Mouse (Mus musculus) midbrain, postnatal 0 days (tissue): ENCODE data around the gene Muc16. TPM values are rescaled to one million over a fixed set of nuclear protein-coding genes. Genes with fewer than 3 reads are reported as not detected.

Experiments used
- ATAC-seq: fragments of 200-750 bp; cut with Nextera tagmentation; 2 replicates; pipeline ENCODE4 v1.8.0; 2017; ENCODE audit warnings: moderate number of reproducible peaks, mild to moderate bottlenecking, moderate TSS enrichment, moderate library complexity; ENCODE audit not compliant: low FRiP score
- DNase-seq: peaks from one replicate; pipeline ENCODE4 v3.0.0-alpha.2; 2015; ENCODE audit warnings: low spot score
- H3K27ac ChIP-seq: fragments of 300-500 bp; sonication (generic); 2 replicates; pipeline ENCODE4 v1.5.1; 2014; ENCODE audit warnings: low read depth, mild to moderate bottlenecking, low read length, mixed read lengths
- H3K27me3 ChIP-seq: fragments of 300-500 bp; sonication (generic); 2 replicates; pipeline ENCODE4 v1.6.1; 2014; ENCODE audit warnings: low read length, control low read depth, mixed read lengths; ENCODE audit not compliant: insufficient read depth
- H3K36me3 ChIP-seq: fragments of 300-500 bp; sonication (generic); 2 replicates; pipeline ENCODE4 v1.6.1; 2014; ENCODE audit warnings: low read length, control low read depth, mixed read lengths; ENCODE audit not compliant: insufficient read depth
- H3K4me1 ChIP-seq: fragments of 300-500 bp; sonication (generic); 2 replicates; pipeline ENCODE4 v1.6.1; 2014; ENCODE audit warnings: mild to moderate bottlenecking, control low read depth, antibody characterized with exemption, low read length, mixed read lengths; ENCODE audit not compliant: insufficient read depth
- H3K4me2 ChIP-seq: fragments of 300-500 bp; sonication (generic); 2 replicates; pipeline ENCODE4 v1.6.1; 2014; ENCODE audit warnings: low read depth, mild to moderate bottlenecking, low read length, mixed read lengths; ENCODE audit not compliant: poor library complexity, severe bottlenecking
- H3K4me3 ChIP-seq: fragments of 300-500 bp; sonication (generic); 2 replicates; pipeline ENCODE4 v1.5.1; 2014; ENCODE audit warnings: low read depth, mild to moderate bottlenecking, low read length, moderate library complexity
- H3K9ac ChIP-seq: fragments of 300-500 bp; sonication (generic); replicated peaks from 2 replicates; pipeline ENCODE4 v1.6.1; 2014; ENCODE audit warnings: mild to moderate bottlenecking, low read length, moderate library complexity, mixed read lengths; ENCODE audit not compliant: poor library complexity, severe bottlenecking
- H3K9me3 ChIP-seq: fragments of 300-500 bp; sonication (generic); 2 replicates; pipeline ENCODE4 v1.6.1; 2016; ENCODE audit warnings: low read length, control low read depth
- CTCF ChIP-seq: IDR thresholded peaks from 2 replicates; pipeline ENCODE4 v1.5.1; 2016; ENCODE audit warnings: antibody characterized with exemption, mild to moderate bottlenecking
- WGBS: fragments of 180-500 bp; shearing (Covaris S2); extraction: QIAGEN DNeasy Blood & Tissue Kit; methylation state at CpG from one replicate; pipeline ENCODE4 v1.1.7; 2014; 5-methylcytosine and 5-hydroxymethylcytosine counted together
- microRNA-seq: library from miRNA; unstranded; fragments of <30 nt; microRNA quantifications from one replicate; pipeline ENCODE4, GENCODE M21; 2016; ENCODE audit warnings: borderline number of aligned reads
- polyA plus RNA-seq: library from polyadenylated mRNA; unstranded; fragments of >200 nt; fragmentation: Nextera tagmentation; extraction: Ambion mirVana; gene quantifications from 2 replicates; pipeline ENCODE4 v1.2.1, GENCODE M21; 2015
- total RNA-seq: library from RNA; depleted of rRNA; stranded (reverse); fragments of >200 nt; gene quantifications from 2 replicates; pipeline ENCODE4 v1.2.3, GENCODE M21; 2014; rRNA removed

Gene Muc16
- total and polyA plus RNA-seq, 2 experiments from 2014 or later = not detected

- H3K9ac ChIP-seq = no peak overlapping the region
- H3K4me1 ChIP-seq = no peaks in the 10 kb centered on the region
- 60% methylated on average over 2 of the region's 2 CpGs for WGBS
- no peak overlapping the region for H3K27ac ChIP-seq
- DNase-seq = peak; percentile 57
- H3K9me3 ChIP-seq = no peaks in the 10 kb centered on the region
- H3K4me2 ChIP-seq = no peak overlapping the region
- H3K36me3 ChIP-seq = no peaks in the 10 kb centered on the region
- peak; percentile 65 for ATAC-seq
- peak; percentile 75 for TF ChIP-seq CTCF
- H3K4me3 ChIP-seq = no peak overlapping the region
- no peaks in the 10 kb centered on the region for H3K27me3 ChIP-seq
Measured at GRCm38 (mm10) chr9:18508098-18508497, 166.2 kb downstream of the Muc16 start.

GRCm38 (mm10) chr9:18478168-18478567 lies 196.2 kb downstream of the Muc16 start, which contains the start of the genes Zfp558 and Mbd3l1:
Zfp558 (minus strand) TSS chr9:18478268.
Mbd3l1 (plus strand) TSS chr9:18478359.
- no peak for DNase-seq
- TF ChIP-seq CTCF = no peak
- no peaks in the 10 kb centered on the region for H3K9me3 ChIP-seq
- H3K9ac ChIP-seq = no peak within 1 kb of the TSS
- no peaks in the 10 kb centered on the region for H3K4me1 ChIP-seq
- no peak within 1 kb of the TSS for H3K27ac ChIP-seq
- H3K4me2 ChIP-seq = no peak within 1 kb of the TSS
- no peaks in the 10 kb centered on the region; the same call in 1 of the 2 replicates for H3K27me3 ChIP-seq
- no peaks in the 10 kb centered on the region for H3K36me3 ChIP-seq
- no peak within 1 kb of the TSS for H3K4me3 ChIP-seq
- WGBS = 72% methylated on average over 3 of the region's 3 CpGs
- no peak for ATAC-seq

- Histone ChIP-seq H3K9ac (peak overlapping the region; percentile 73), H3K4me2 (peak overlapping the region; percentile 70), H3K27me3 (no peaks in the 10 kb centered on the region; the same call in 1 of the 2 replicates), H3K27ac (peak overlapping the region; percentile 88), H3K4me3 (peak overlapping the region; percentile 70), H3K9me3 (no peaks in the 10 kb centered on the region), H3K4me1 (no peaks in the 10 kb centered on the region), H3K36me3 (no peaks in the 10 kb centered on the region; the same call in 1 of the 2 replicates)
- peak; percentile 92 for DNase-seq
- 3% methylated on average over 39 of the region's 39 CpGs for WGBS
- TF ChIP-seq CTCF = peak; percentile 55
- ATAC-seq = peak; percentile 98
Measured at GRCm38 (mm10) chr9:18473324-18474128, 200.8 kb downstream of the Muc16 start.

GRCm38 (mm10) chr9:18468005-18468404 lies 206.3 kb downstream of the Muc16 start:
- Histone ChIP-seq H3K27ac (no peak overlapping the region), H3K9me3 (no peaks in the 10 kb centered on the region), H3K4me1 (no peaks in the 10 kb centered on the region), H3K4me2 (no peak overlapping the region), H3K9ac (no peak overlapping the region), H3K4me3 (no peak overlapping the region), H3K36me3 (peaks cover 4% of the 10 kb centered on the region), H3K27me3 (no peaks in the 10 kb centered on the region)
- no peak for ATAC-seq
- TF ChIP-seq CTCF = no peak
- WGBS = 87% methylated on average over 3 of the region's 3 CpGs
- no peak for DNase-seq

- Histone ChIP-seq H3K36me3 (peaks cover 4% of the 10 kb centered on the region), H3K9me3 (no peaks in the 10 kb centered on the region), H3K4me1 (no peaks in the 10 kb centered on the region), H3K9ac (no peak overlapping the region), H3K27me3 (no peaks in the 10 kb centered on the region), H3K4me3 (no peak overlapping the region), H3K27ac (no peak overlapping the region), H3K4me2 (no peak overlapping the region)
- ATAC-seq (no peak), DNase-seq (no peak)
- WGBS = 20% methylated on average over 3 of the region's 3 CpGs
- no peak for TF ChIP-seq CTCF
Measured at GRCm38 (mm10) chr9:18467350-18467749, 207.0 kb downstream of the Muc16 start.

- Histone ChIP-seq H3K4me1 (no peaks in the 10 kb centered on the region), H3K9me3 (no peaks in the 10 kb centered on the region), H3K27me3 (no peaks in the 10 kb centered on the region), H3K4me3 (no peak overlapping the region), H3K9ac (no peak overlapping the region), H3K36me3 (peaks cover 46% of the 10 kb centered on the region), H3K4me2 (no peak overlapping the region), H3K27ac (no peak overlapping the region)
- ATAC-seq (no peak), DNase-seq (no peak)
- WGBS = 71% methylated on average over 4 of the region's 4 CpGs
- no peak for TF ChIP-seq CTCF
Measured at GRCm38 (mm10) chr9:18456520-18456919, 217.8 kb downstream of the Muc16 start.

Small RNA genes within 50 kb of the gene (microRNA-seq; reads per million reads assigned to microRNA genes)
- gene Gm22854 = not detected

Other genes with a start within 250 kb of the Muc16 start
- gene Mbd3l2, start 243.9 kb downstream of the Muc16 start, total RNA-seq = not detected in 2 replicates
- gene Mbd3l2, start 243.9 kb downstream of the Muc16 start, polyA plus RNA-seq = not detected in 2 replicates
- gene Zfp558, start 196.3 kb downstream of the Muc16 start, total RNA-seq = 36.1 and 43.1 TPM in 2 replicates
- 25.6 and 26.7 TPM in 2 replicates for gene Zfp558, start 196.3 kb downstream of the Muc16 start, polyA plus RNA-seq
- not detected in 2 replicates for gene Mbd3l1, start 196.2 kb downstream of the Muc16 start, total RNA-seq
- gene Mbd3l1, start 196.2 kb downstream of the Muc16 start, polyA plus RNA-seq = not detected in 2 replicates
- gene Olfr24, start 89.5 kb upstream of the Muc16 start, total RNA-seq = not detected in 2 replicates
- not detected in 2 replicates for gene Olfr24, start 89.5 kb upstream of the Muc16 start, polyA plus RNA-seq
- not detected in 2 replicates for gene Olfr828, start 145.0 kb upstream of the Muc16 start, total RNA-seq
- gene Olfr828, start 145.0 kb upstream of the Muc16 start, polyA plus RNA-seq = not detected in 2 replicates
- not detected in 2 replicates for gene Olfr829, start 180.4 kb upstream of the Muc16 start, total RNA-seq
- not detected in 2 replicates for gene Olfr829, start 180.4 kb upstream of the Muc16 start, polyA plus RNA-seq
- not detected in 2 replicates for gene Olfr830, start 200.2 kb upstream of the Muc16 start, total RNA-seq
- not detected in 2 replicates for gene Olfr830, start 200.2 kb upstream of the Muc16 start, polyA plus RNA-seq